Mouse (Mus musculus) frontal cortex, postnatal 25 days (tissue): ENCODE measurements around the gene Ly86.

ENCODE experiments used
- DNase-seq, 2 experiments: peaks; one replicate each; pipeline ENCODE4 v3.0.0; 2022; ENCODE audit warnings: low spot score in 2 of 2

Ly86 gene

GRCm38 (mm10) chr13:37459022-37459421 is 114.0 kb downstream of the Ly86 start:
- no peak for DNase-seq

- no peak for DNase-seq
These were observed 115.2 kb downstream of the Ly86 start for GRCm38 (mm10) chr13:37459957-37460930.

GRCm38 (mm10) chr13:37462049-37462702 is 117.2 kb downstream of the Ly86 start:
- no peak for DNase-seq

GRCm38 (mm10) chr13:37465710-37466109 is 120.7 kb downstream of the Ly86 start:
- no peak for DNase-seq

- DNase-seq = peak in 1 of 2 experiments; percentile 54
These were observed 122.8 kb downstream of the Ly86 start for GRCm38 (mm10) chr13:37467795-37468194.
